Mouse (Mus musculus) heart, postnatal 0 days (tissue): ENCODE measurements at regions not wholly inside any gene's neighbourhood (a gene's known extent, or its start where the extent isn't known, plus 50 kb on each side); places are given as distances from the start of the nearest gene placed in this dataset.

Experiments
- CTCF ChIP-seq: IDR thresholded peaks from 2 replicates; pipeline ENCODE4 v1.5.1; 2016; ENCODE audit warnings: antibody characterized with exemption, control low read depth, low read depth
- EP300 ChIP-seq: IDR thresholded peaks from 2 replicates; pipeline ENCODE4 v1.6.1; 2016; ENCODE audit warnings: antibody characterized with exemption, low read depth

GRCm38 (mm10) chr10:96756355-96757084, 139.7 kb downstream of the Btg1 start:
- TF ChIP-seq EP300 = no peak
- no peak for TF ChIP-seq CTCF
